Mouse (Mus musculus) lung, adult 10 weeks (tissue): ENCODE results near the gene Crtam. TPM values are rescaled to one million over a fixed set of nuclear protein-coding genes. Genes with fewer than 3 reads are reported as not detected.

Experiments
- polyA plus RNA-seq: library from polyadenylated mRNA; stranded (reverse); fragments of 350-450 nt; fragmentation: Illumina TruSeq; extraction: RNeasy Lipid Tissue Mini Kit (QIAGEN cat#74804); gene quantifications from one replicate; pipeline ENCODE4 v1.2.3, GENCODE M21; 2014; ENCODE audit warnings: low read depth, low replicate concordance; ENCODE audit not compliant: insufficient read depth

The Crtam gene
- polyA plus RNA-seq: 0.49 TPM

GRCm38 (mm10) chr9:41004415-41004814 is at the start of gene Crtam:
TSS of gene Crtam (minus strand) at chr9:41004628.

DNA sequence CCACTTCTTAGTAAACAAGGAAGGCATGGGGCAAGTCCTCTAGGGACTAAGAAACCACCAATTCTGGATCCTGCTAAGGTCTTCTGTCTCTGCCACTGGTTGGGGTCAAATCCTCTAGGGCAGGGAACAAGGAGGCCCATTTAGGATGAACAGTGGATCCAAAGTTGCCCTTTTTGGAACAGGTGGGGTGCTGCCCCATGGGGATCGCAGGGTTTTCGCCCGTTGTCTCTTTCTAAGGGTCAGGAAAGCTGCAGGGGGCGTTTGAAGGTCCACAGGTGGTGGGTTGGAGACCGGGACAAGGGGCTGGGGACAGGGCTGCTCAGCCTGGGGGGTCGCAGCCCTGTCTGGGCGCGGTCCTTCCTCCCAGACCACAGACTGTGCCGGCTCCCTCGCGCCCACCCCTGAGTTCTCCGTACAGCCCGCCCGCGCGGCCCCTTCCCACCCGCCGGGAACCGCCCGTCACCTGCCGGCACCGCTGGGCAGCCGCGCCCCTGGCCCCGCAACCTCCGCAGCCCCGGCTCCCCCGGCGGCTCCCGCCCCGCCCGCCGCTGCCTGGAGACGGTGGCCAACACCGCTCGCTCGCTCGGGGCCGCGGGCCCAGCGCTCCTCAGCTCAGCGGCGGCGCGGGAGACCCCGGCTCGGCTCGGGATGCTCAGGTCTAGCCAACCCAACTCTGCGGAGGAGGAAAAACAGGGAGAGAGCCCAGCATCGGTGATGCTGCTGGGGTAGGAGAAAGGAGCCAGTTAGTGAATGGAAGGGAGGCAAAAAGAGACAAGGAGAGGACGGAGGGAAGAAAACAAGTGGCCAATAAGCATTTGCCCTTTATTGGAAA is 40.6 kb downstream of the Crtam start, which contains the start of gene Jhy:
Jhy (minus strand) TSS at position 533 of the 832 bp plus-strand sequence.

Other genes starting within 250 kb of the Crtam start
- gene Hspa8, start 203.6 kb downstream of the Crtam start, polyA plus RNA-seq: 1,083 TPM
- gene Bsx, start 130.5 kb downstream of the Crtam start, polyA plus RNA-seq: not detected
- 0.59 TPM for gene Jhy, start 40.5 kb downstream of the Crtam start, polyA plus RNA-seq
- gene Ubash3b, start 157.1 kb upstream of the Crtam start, polyA plus RNA-seq: 3.6 TPM